Mouse (Mus musculus): ENCODE measurements at regions not wholly inside any gene's neighbourhood (a gene's known extent, or its start where the extent isn't known, plus 50 kb on each side); places are given as distances from the start of the nearest gene placed in this dataset.

- TF ChIP-seq CTCF (IDR thresholded peaks at IDR 0.05; ENCODE audit: insufficient read depth, low read length) (no peak), POLR2A (IDR thresholded peaks at IDR 0.05; ENCODE audit: borderline replicate concordance, extremely low read depth, low read depth, low read length) (no peak)
Observed at GRCm38 (mm10) chr1:179887921-179888320, 72.4 kb upstream of the Cdc42bpa start.
